Mouse (Mus musculus): Measurements from ENCODE around the gene Gm29564.
"Not testable (repeated sequence)": the region's sequence is repeated elsewhere in the genome, so short reads cannot be mapped to it uniquely, and the experiment has no call there.

The Gm29564 gene

DNA sequence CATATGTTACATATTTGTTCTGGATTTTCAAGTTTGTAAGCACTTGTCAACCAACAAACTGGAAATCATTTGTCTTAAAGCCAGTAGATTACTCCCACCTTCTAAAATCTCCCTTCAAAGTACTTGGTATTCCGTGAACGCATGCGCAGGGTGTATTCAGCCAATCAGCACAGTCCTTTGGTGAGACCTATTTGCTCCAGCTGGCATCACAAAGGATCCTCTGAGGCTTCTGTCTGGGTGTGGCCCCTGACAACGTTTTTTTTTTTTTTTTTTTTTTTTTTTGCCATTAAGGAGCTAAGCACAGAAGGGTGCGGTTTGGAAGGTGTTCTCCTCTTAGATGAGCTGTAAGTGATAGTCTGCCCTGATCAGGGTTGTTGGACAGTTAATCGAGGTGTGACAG lies at the start of gene Gm29564:
TSS of gene Gm29564 (plus strand) at position 301 of the 400 bp plus-strand sequence.
- DNase-seq: not testable (repeated sequence)

All from thymus, postnatal 36 days (tissue).